Mouse (Mus musculus) liver, adult 2 months (tissue): ENCODE results near the gene Dohh.

Experiments used
- CTCF ChIP-seq: fragments of 200-500 bp; IDR thresholded peaks from 2 replicates; pipeline ENCODE4 v1.5.1; 2011; ENCODE audit warnings: low read depth, low read length, control low read depth
- POLR2A ChIP-seq: fragments of 200-500 bp; IDR thresholded peaks from 2 replicates; pipeline ENCODE4 v1.6.1; 2011; ENCODE audit warnings: low read length, control low read depth; ENCODE audit not compliant: insufficient read depth; ENCODE audit errors: extremely low read depth

GRCm38 (mm10) chr10:81415549-81416310 is 31.5 kb downstream of the Dohh start:
- no peak for TF ChIP-seq CTCF
- no peak for TF ChIP-seq POLR2A
